Mouse (Mus musculus) midbrain, embryonic 11.5 days (tissue): Measurements from ENCODE around the gene Fth1. TPM values are rescaled to one million over a fixed set of nuclear protein-coding genes. Genes with fewer than 3 reads are reported as not detected.

Experiments
- ATAC-seq: fragments of 200-750 bp; cut with Nextera tagmentation; 2 replicates; pipeline ENCODE4 v1.8.0; 2017; ENCODE audit warnings: moderate TSS enrichment, moderate library complexity; ENCODE audit not compliant: low FRiP score
- DNase-seq: peaks from one replicate; pipeline ENCODE4 v3.0.0; 2015; ENCODE audit warnings: low spot score; ENCODE audit errors: missing footprints
- H3K27ac ChIP-seq: fragments of 300-500 bp; sonication (generic); 2 replicates; pipeline ENCODE4 v1.5.1; 2014; ENCODE audit warnings: low read depth, low read length
- H3K27me3 ChIP-seq: fragments of 300-500 bp; sonication (generic); 2 replicates; pipeline ENCODE4 v1.6.1; 2014; ENCODE audit warnings: mild to moderate bottlenecking, low read length, moderate library complexity, mixed read lengths; ENCODE audit not compliant: control insufficient read depth, insufficient read depth
- H3K36me3 ChIP-seq: fragments of 300-500 bp; sonication (generic); 2 replicates; pipeline ENCODE4 v1.6.1; 2014; ENCODE audit warnings: mild to moderate bottlenecking, low read length, moderate library complexity, mixed read lengths; ENCODE audit not compliant: control insufficient read depth, insufficient read depth
- H3K4me1 ChIP-seq: fragments of 300-500 bp; sonication (generic); 2 replicates; pipeline ENCODE4 v1.6.1; 2014; ENCODE audit warnings: low read length; ENCODE audit not compliant: control insufficient read depth, insufficient read depth
- H3K4me2 ChIP-seq: fragments of 300-500 bp; sonication (generic); 2 replicates; pipeline ENCODE4 v1.6.1; 2014; ENCODE audit warnings: mild to moderate bottlenecking, moderate library complexity
- H3K4me3 ChIP-seq: fragments of 300-500 bp; sonication (generic); 2 replicates; pipeline ENCODE4 v1.5.1; 2014; ENCODE audit warnings: low read depth, low read length
- H3K9ac ChIP-seq: fragments of 300-500 bp; sonication (generic); 2 replicates; pipeline ENCODE4 v1.6.1; 2014; ENCODE audit warnings: low read length
- H3K9me3 ChIP-seq: fragments of 300-500 bp; sonication (generic); 2 replicates; pipeline ENCODE4 v1.6.1; 2016; ENCODE audit warnings: low read length; ENCODE audit not compliant: control insufficient read depth
- WGBS: fragments of 180-500 bp; shearing (Covaris S2); extraction: QIAGEN DNeasy Blood & Tissue Kit; methylation state at CpG from one replicate; pipeline ENCODE4 v1.1.7; 2014; 5-methylcytosine and 5-hydroxymethylcytosine counted together
- polyA plus RNA-seq: library from polyadenylated mRNA; unstranded; fragments of >200 nt; fragmentation: Nextera tagmentation; extraction: Ambion mirVana; gene quantifications from 2 replicates; pipeline ENCODE4 v1.2.1, GENCODE M21; 2014

Fth1 gene
- polyA plus RNA-seq, 1 experiment from 2014 or later: 1,422 TPM

DNA sequence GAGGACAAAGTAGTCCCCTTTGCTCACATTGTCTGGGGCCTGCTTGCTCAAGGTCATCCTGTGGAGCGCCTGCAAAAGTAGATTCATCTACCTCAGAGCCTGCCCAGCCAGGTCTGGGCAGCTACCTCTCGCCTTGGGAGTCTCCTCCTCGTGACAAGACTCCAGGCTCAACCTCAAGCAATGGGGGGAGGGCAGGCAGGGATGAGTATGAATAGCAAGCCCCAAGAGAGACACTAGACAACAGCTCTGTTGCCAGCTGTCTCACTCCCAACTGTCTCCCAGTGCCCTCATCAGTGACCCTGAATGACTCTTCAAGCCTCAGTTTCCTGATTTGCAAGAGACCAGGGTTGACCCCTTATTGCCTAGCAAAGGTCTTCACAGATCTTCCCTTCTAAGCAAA, 33.0 kb downstream of the Fth1 start:
- no peak for DNase-seq
- H3K27ac ChIP-seq: no peak overlapping the region

DNA sequence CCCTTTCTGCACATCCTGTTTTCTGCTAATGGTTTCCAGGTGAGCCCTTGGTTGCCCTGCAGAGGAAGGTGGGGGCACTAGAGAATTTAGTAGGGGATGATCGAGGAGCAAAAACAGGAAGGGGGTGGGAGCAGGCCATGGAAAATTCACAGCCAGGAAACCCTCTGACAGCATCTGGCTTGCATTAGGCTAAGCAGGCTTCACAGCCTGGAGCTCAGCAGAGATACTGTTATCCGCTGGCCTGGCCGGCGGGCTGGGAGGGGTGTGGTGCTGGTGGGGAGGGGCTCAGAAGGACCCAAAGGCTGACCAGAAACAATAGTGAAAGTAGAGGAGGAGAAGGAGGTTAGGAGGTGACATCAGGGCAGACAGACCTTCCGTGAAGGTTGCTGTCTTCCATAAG, 33.5 kb downstream of the Fth1 start:
- H3K27me3 ChIP-seq: peaks cover 6% of the 10 kb centered on the region
- H3K9me3 ChIP-seq: no peaks in the 10 kb centered on the region
- no peak overlapping the region for H3K4me3 ChIP-seq
- 74% methylated on average over 5 of the region's 5 CpGs for WGBS
- peaks cover 11% of the 10 kb centered on the region for H3K4me1 ChIP-seq
- no peak overlapping the region for H3K9ac ChIP-seq
- no peak overlapping the region for H3K4me2 ChIP-seq
- no peak overlapping the region for H3K27ac ChIP-seq
- no peaks in the 10 kb centered on the region for H3K36me3 ChIP-seq
- no peak for ATAC-seq
- no peak for DNase-seq

More for the DNA sequence above, 33.0 kb downstream of the Fth1 start:
- Histone ChIP-seq H3K4me2 (no peak overlapping the region), H3K27me3 (peaks cover 3% of the 10 kb centered on the region; the same call in 1 of the 2 replicates), H3K4me3 (no peak overlapping the region), H3K9me3 (no peaks in the 10 kb centered on the region), H3K4me1 (peaks cover 5% of the 10 kb centered on the region), H3K36me3 (no peaks in the 10 kb centered on the region), H3K9ac (no peak overlapping the region)
- no peak for ATAC-seq
- 60% methylated on average over 3 of the region's 3 CpGs for WGBS

DNA sequence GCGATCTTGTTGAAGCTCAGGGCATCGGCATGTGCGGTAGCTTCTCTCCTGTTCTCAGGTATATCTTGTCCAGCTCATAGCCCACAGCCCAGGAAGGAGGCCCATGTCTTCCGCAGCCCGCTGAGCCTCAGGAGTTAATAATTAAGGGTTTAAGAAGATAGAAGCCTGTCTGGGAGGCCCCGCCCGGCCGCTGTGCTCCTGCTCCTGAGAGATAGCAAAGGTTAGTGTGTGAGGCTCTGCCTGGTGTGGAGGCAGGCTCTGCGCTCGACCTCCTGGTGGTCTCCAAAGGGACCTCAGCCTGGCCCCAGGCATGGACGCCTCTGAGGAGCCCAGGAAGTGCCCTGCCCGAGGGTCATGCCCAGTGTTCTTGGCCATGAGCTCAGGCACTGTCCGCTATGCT, 34.4 kb downstream of the Fth1 start:
- DNase-seq (no peak), ATAC-seq (no peak)
- Histone ChIP-seq H3K9ac (no peak overlapping the region), H3K36me3 (no peaks in the 10 kb centered on the region), H3K9me3 (no peaks in the 10 kb centered on the region), H3K27ac (no peak overlapping the region), H3K4me1 (peaks cover 11% of the 10 kb centered on the region), H3K27me3 (peaks cover 12% of the 10 kb centered on the region), H3K4me3 (no peak overlapping the region), H3K4me2 (no peak overlapping the region)
- WGBS: 81% methylated on average over 13 of the region's 13 CpGs

GRCm38 (mm10) chr19:10015442-10015841, 35.0 kb downstream of the Fth1 start:
- H3K9ac ChIP-seq: no peak overlapping the region
- no peaks in the 10 kb centered on the region for H3K36me3 ChIP-seq
- 80% methylated on average over 4 of the region's 4 CpGs for WGBS
- no peaks in the 10 kb centered on the region for H3K9me3 ChIP-seq
- H3K4me2 ChIP-seq: no peak overlapping the region
- DNase-seq: no peak
- peaks cover 11% of the 10 kb centered on the region for H3K4me1 ChIP-seq
- no peak overlapping the region for H3K27ac ChIP-seq
- no peak for ATAC-seq
- H3K4me3 ChIP-seq: no peak overlapping the region
- H3K27me3 ChIP-seq: peaks cover 13% of the 10 kb centered on the region

DNA sequence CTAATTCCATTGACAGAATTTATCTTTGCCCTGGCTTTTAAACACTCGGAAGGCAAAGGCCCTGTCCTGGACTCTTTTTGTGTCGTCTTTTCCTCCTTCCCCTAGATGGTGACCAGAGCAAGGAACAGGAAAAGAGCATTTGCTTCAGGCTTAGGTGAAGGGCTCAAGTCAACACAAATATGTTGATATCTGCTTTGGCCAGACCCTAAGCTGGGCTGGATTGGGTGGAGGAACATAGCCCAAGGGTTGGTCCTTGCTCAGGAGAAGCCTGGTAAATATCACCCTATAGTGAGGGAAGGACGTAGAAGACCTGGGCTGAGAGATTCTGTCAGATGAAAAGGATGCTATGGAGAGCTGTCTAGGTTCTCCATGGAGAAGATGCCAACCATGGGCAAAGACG, 35.8 kb downstream of the Fth1 start:
- Histone ChIP-seq H3K27me3 (peaks cover 13% of the 10 kb centered on the region), H3K4me3 (no peak overlapping the region), H3K36me3 (no peaks in the 10 kb centered on the region), H3K27ac (no peak overlapping the region), H3K4me1 (peaks cover 11% of the 10 kb centered on the region), H3K4me2 (no peak overlapping the region), H3K9me3 (no peaks in the 10 kb centered on the region), H3K9ac (no peak overlapping the region)
- 88% methylated on average over 4 of the region's 4 CpGs for WGBS
- DNase-seq: no peak
- no peak for ATAC-seq

- H3K9me3 ChIP-seq: no peaks in the 10 kb centered on the region
- peaks cover 13% of the 10 kb centered on the region for H3K27me3 ChIP-seq
- H3K4me3 ChIP-seq: peak overlapping the region; percentile 45
- H3K4me2 ChIP-seq: peak overlapping the region; percentile 91
- ATAC-seq (peak; percentile 99), DNase-seq (peak; percentile 98)
- H3K4me1 ChIP-seq: peaks cover 11% of the 10 kb centered on the region
- peak overlapping the region; percentile 65 for H3K9ac ChIP-seq
- no peaks in the 10 kb centered on the region for H3K36me3 ChIP-seq
- H3K27ac ChIP-seq: peak overlapping the region; percentile 10
- 5% methylated on average over 44 of the region's 44 CpGs for WGBS
These were observed 37.5 kb downstream of the Fth1 start for GRCm38 (mm10) chr19:10017637-10018526.

- Histone ChIP-seq H3K27ac (no peak overlapping the region), H3K27me3 (peaks cover 13% of the 10 kb centered on the region), H3K9ac (peak overlapping the region; percentile 65), H3K9me3 (no peaks in the 10 kb centered on the region), H3K36me3 (no peaks in the 10 kb centered on the region), H3K4me3 (peak overlapping the region; percentile 45), H3K4me1 (peaks cover 11% of the 10 kb centered on the region), H3K4me2 (peak overlapping the region; percentile 91)
- 3% methylated on average over 3 of the region's 3 CpGs for WGBS
- peak; percentile 91 for DNase-seq
- ATAC-seq: no peak; the same call in 1 of the 2 replicates
These were observed 38.1 kb downstream of the Fth1 start for GRCm38 (mm10) chr19:10018527-10018818.

DNA sequence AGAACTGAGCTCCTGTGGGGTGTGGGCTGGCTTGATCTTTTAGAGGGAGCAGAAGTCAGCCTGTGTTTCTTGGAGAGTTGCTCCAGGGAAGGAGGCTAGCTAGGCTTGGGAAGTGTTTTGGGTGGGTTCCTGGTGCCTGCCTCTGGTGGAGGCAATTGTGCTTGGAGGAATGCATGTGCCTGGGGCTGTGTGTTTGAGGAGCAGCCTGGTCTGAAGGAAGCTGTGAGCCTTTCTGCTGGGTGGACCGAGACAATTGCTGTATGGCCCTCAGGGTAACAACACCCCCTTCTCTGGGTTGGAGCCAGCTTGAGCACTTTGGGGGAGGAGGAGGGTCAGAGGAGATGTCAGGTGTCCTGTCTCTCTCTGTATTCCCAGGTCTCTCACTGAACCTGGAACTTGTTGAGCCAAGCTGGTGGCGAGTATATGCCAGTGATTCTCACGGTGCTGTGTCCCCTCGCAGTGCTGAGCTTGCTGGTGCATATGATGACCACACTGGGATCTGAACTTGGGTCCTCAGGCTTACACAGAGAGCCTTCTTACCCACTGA, 38.9 kb downstream of the Fth1 start:
- Histone ChIP-seq H3K36me3 (no peaks in the 10 kb centered on the region), H3K4me1 (peaks cover 11% of the 10 kb centered on the region), H3K27ac (no peak overlapping the region), H3K9me3 (no peaks in the 10 kb centered on the region), H3K4me3 (no peak overlapping the region), H3K4me2 (peak overlapping the region; percentile 91; the same call in 1 of the 2 replicates), H3K9ac (0 out of 2 replicates have a peak overlapping the region, but pooled peaks have one; percentile 7), H3K27me3 (peaks cover 13% of the 10 kb centered on the region)
- ATAC-seq (no peak), DNase-seq (no peak)
- 74% methylated on average over 4 of the region's 4 CpGs for WGBS

DNA sequence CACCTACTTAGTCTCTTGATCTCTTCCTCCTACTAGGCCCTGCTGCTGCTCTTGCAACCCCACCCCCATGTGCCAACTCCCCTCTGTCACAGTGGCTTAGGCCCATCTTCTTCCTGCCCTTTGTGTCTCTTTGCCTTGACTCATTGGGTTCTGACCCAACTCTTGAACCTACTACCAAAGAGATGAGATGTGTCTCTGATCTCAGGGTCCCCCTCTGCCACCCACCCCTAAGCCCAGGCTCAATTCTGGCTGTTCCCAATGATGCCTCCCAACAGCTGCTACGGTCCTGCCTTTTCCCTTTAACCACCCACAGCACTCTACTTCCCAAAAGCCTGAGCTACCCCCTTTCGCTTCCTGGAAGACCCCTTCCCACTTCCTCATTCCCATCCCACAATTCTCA, 41.6 kb downstream of the Fth1 start:
- peaks cover 11% of the 10 kb centered on the region for H3K4me1 ChIP-seq
- H3K36me3 ChIP-seq: no peaks in the 10 kb centered on the region
- DNase-seq (no peak), ATAC-seq (no peak)
- H3K27ac ChIP-seq: no peak overlapping the region
- H3K9me3 ChIP-seq: no peaks in the 10 kb centered on the region
- 77% methylated on average over 2 of the region's 2 CpGs for WGBS
- peaks cover 12% of the 10 kb centered on the region for H3K27me3 ChIP-seq
- H3K4me3 ChIP-seq: no peak overlapping the region
- H3K4me2 ChIP-seq: no peak overlapping the region
- H3K9ac ChIP-seq: no peak overlapping the region
